Mouse (Mus musculus): ENCODE measurements around the gene Clic3.

DNA sequence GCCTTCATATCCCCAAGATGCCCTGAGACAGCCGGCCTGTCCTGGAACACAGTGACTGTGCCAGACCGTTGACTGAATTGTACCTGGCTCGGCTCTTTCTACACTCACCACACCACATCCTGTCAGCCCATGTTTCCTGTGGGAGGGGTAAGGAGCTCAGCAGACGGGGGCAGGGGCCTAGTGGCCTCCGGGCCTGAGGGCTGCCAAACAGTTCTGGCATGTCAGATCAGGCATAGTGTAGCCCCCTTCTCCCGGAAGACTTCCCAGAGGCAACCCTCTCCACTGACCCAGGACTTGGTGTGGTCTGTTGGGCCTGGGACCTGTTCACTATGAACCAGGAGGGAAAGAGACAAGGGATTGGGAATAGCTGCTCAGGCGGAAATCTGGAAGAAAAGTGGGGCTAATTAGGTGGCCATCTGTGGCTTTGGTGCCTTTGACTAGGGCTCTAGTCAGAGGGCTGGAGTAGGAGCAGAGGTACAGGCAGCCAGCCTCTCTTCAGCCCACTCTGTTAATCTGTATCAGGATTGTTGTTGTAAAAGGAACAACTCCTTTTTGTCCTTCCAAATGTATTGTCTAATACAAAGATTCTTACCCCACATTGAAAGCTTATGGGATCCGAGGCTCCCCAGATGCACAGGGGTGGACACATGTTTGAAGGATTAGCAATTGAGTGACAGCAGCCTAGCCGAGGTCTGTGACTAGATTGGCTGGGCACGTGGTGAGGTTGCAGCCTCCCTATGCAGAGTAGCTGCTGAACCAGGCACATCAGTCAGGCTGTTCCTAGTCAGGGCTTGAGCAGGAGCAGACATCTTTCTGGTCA is 9.4 kb downstream of the Clic3 start:
- TF ChIP-seq EP300 (IDR thresholded peaks at IDR 0.05; ENCODE audit: low read depth) (no peak), CTCF (IDR thresholded peaks at IDR 0.05; ENCODE audit: low read depth) (no peak)
